Mouse (Mus musculus): ENCODE data around the gene 1700030J22Rik.
A peak's percentile ranks its signal among the peaks of the same experiment; 100 is the strongest.

Gene 1700030J22Rik

GRCm38 (mm10) chr8:116978631-116979256, at the start of gene 1700030J22Rik:
1700030J22Rik (minus strand) TSS chr8:116978959.
- DNase-seq (ENCODE audit: low spot score in 2 of 2): peak; percentile 97 to 98

DNA sequence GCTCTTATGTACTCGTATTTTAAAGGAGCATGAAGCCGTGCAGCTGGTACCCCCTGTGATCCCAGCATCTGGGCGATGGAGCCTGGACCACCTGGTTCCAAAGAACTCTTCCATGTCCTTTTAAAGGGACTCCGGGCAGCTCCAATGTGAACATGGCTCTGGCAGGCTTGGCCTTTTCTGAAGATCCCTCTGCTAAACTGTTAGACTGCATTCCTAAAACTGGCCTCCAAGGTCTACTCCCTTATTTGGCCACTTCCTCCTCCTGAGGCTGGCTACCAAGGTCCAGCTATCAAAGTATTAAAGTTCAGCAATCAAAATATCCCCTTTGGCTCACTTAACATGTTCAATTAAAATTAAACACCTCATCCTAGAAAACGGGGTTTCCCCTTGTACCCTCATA, 48.8 kb upstream of the 1700030J22Rik start:
- no peak for DNase-seq (ENCODE audit: low spot score in 2 of 2)

DNA sequence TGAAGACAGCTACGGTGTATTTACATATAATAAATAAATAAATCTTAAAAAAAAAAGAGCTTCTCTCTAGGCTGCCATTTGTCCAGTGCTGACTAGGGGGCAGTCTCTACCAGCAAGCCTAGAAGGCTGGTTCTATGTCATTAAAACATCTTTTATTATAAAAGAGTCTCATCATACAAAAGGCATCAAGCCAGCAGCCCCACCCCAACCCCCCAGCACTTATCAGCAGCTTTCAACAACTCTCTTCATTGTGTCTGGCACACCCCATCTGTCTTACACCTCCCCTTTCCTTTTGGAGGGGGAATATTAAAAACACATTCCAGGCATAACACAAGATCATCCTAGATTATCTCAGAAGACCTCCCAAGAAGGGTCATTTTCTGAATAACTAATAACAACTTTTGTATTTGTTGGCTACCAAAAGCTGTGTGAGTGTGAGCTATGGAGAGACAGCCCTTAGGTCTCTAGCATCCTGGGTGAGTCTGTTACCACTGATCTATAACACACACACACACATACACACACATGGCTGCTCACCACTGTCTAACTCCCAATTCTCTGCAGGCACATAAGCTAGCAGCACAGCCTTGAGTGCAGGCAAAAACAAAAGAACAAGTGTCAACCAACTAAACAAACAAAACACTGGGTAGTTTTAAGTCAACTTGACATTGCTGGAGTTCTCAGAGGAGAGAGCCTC, 43.7 kb upstream of the 1700030J22Rik start:
- no peak for DNase-seq (ENCODE audit: low spot score in 2 of 2)

- DNase-seq (ENCODE audit: low spot score in 2 of 2): no peak
Measured at GRCm38 (mm10) chr8:117019323-117020275, 40.8 kb upstream of the 1700030J22Rik start.

DNA sequence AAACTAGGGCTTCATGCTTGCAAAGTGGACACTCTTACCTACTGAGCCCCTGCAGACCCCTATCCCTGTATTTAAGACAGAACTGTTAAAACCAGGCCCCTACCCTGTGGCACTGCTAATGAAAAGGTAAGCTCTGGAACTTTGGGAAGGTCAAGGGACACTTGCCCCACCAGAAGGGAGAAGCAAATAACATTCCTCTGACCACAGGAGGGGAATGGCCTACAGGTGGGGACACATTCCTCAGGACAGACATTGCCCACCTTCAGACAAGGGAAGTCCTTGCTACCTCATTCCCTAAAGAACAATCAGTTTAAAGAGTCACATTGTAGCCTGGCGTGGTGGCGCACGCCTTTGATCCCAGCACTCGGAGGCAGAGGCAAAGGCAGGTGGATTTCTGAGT, 39.1 kb upstream of the 1700030J22Rik start:
- DNase-seq (ENCODE audit: low spot score in 2 of 2): no peak

- DNase-seq (ENCODE audit: low spot score in 2 of 2): no peak
Measured at GRCm38 (mm10) chr8:117017006-117017405, 38.2 kb upstream of the 1700030J22Rik start.

DNA sequence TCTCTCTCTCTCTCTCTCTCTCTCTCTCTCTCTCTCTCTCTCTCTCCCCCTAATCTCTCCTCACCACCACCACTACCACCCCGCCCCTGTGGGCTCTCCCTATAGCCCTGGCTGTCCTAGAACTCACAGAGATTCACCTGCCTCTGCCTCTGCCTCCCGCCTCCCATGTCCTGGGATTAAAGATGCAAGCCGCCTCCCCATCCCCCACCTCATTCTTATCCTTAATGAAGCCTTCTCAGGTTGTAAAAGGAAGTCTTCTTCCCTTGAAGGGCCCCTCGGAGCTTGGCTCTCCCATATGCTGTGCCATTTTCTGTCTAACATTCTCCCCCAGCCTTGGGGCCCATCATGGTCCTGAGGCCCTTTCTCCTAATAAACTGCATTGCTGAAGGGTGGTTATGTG, 36.9 kb upstream of the 1700030J22Rik start:
- no peak for DNase-seq (ENCODE audit: low spot score in 2 of 2)

- DNase-seq (ENCODE audit: low spot score in 2 of 2): no peak
Measured at GRCm38 (mm10) chr8:117011366-117011765, 32.6 kb upstream of the 1700030J22Rik start.

DNA sequence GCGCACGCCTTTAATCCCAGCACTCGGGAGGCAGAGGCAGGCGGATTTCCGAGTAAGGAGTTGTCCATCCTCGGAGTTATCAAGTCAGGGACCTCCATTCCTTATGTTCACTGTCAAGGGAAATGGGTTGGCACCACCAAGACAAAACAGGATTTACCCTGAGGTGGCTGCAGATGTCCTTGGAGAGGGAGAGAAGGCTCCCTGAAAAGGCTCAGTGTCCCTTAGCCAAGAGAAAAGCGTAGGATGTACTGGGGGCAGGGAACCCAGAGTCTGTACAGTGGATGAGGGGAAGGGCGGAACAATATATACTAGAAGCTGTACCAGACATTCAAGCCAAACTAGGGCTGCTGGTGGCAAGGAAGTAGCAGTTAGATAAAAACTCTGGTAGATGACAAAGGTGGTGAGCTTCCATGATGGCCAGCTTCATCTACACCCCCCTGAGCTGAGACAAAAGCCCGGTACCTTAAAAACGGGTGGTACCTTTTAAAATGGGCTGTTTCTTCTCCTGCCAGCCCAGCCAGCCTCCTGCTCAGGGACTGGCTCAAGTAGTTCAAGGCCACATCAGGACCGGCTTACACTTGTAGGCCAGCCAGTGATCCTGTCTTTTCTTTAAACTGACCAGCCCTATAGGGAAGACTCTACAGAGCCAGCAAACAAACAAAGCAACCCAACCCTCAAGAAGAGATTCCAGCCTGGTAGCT, 15.4 kb upstream of the 1700030J22Rik start:
- DNase-seq (ENCODE audit: low spot score in 2 of 2): no peak

DNA sequence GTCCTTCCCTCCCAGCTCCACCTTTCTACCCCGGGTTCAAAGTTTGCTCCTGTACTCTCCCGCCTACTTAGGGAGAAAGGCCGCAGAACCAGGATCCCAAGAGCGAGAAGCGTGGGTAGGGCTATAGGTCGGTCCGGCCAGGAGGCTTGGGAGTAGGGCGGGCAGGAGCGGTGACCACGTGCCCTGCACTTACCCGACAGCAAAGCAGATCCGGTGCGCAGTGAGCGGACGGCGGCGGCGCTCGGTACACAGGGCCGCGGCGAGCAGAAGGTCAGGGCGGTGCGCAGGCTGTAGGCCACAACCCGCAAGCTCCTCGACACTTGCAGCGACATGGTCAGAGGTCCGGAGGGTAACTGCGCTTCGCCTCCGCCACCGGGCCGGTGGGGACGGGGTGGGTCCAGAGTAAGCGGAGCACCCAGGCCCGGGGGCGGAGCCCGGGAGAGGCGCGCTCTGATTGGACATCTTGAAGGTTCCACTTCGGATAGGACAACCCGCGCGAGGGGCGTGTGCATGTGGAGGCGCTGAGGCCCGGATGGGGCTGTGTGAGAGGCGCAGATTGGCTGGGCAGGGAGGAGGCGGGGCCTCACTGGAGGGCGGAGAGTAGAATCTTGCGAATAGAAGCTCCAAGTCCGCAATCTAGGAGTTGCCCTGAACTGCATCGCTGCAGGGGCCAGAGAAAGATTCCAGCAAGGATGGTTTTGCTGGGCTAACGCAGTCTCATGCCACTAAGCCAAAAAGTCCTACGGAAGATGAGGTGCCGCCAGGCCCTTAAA, 14.5 kb upstream of the 1700030J22Rik start, which contains the start of gene Gcsh:
Gene Gcsh, minus strand, starts transcription at position 443 of the 773 bp plus-strand sequence.
- DNase-seq (ENCODE audit: low spot score in 2 of 2): peak; percentile 95 to 96

GRCm38 (mm10) chr8:116992176-116992971, 13.6 kb upstream of the 1700030J22Rik start:
- peak in 1 of 2 experiments; percentile 27 for DNase-seq (ENCODE audit: low spot score in 2 of 2)

- DNase-seq (ENCODE audit: low spot score in 2 of 2): no peak
Measured at GRCm38 (mm10) chr8:116991241-116991640, 12.5 kb upstream of the 1700030J22Rik start.

GRCm38 (mm10) chr8:116989842-116990241, 11.1 kb upstream of the 1700030J22Rik start:
- no peak for DNase-seq (ENCODE audit: low spot score in 2 of 2)

DNA sequence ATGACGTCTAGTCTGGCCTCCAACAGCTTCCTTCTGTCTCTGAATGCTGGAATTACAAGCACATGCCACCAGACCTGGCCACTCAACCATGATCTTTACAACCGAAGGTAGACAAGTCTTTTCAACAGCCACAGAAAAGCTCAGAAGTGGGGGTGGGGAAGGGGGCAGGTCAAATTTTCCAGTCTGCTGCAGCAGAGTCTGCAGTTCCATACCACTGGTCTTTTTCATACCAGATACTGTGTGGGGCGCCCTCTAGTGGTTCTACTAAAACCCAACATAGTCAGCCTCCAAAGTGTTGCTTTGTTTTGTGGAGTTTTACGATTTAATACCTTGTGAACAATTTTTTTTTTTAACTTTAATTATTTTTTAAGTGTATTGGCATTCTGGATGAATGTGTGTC, 1.4 kb upstream of the 1700030J22Rik start:
- peak; percentile 50 to 77 for DNase-seq (ENCODE audit: low spot score in 2 of 2)

- DNase-seq (ENCODE audit: low spot score in 2 of 2): no peak
Measured at GRCm38 (mm10) chr8:116978052-116978451, 707 bp downstream of the 1700030J22Rik start.

GRCm38 (mm10) chr8:116975606-116976005, 3.2 kb downstream of the 1700030J22Rik start:
- no peak for DNase-seq (ENCODE audit: low spot score in 2 of 2)

- no peak for DNase-seq (ENCODE audit: low spot score in 2 of 2)
Measured at GRCm38 (mm10) chr8:116975066-116975465, 3.7 kb downstream of the 1700030J22Rik start.

DNA sequence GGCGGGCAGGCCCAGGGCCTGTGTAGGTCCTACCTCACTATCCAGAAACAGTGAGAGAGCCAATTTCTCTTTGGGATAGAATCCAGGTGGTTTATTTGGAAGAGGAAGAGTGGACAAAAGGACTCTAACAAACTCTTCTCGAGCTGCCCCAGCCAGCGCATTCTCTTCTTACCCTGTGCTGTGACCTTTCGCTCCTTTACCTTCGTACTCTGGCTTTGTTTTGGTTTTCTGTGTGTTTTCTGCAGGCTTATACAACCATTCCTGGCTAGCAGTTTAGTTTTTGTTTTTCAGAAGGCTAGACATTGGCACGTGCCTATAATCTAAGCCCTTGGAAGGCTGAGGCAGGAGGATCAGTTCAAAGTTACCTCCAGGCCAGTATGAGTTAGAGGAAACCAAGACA, 9.2 kb downstream of the 1700030J22Rik start:
- DNase-seq (ENCODE audit: low spot score in 2 of 2): no peak

DNA sequence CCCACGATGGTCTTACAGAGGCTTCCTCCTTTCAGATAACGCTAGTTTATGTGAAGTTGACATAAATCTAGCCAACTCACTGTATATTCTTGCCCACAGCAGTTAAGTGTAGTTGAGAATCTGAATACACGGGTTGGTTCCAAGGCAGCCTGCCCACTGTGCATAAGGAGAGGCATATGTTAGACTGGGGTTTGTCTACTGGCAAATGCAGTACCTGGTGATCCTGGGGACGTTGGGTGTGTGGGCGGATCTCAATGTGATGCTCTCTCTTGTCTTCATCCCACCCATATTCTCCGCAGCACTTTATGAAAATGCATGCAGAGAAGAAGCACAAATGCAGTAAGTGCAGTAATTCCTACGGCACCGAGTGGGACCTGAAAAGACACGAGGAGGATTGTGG, 24.3 kb downstream of the 1700030J22Rik start:
- DNase-seq (ENCODE audit: low spot score in 2 of 2): no peak

- DNase-seq (ENCODE audit: low spot score in 2 of 2): peak; percentile 69 to 74
Measured at GRCm38 (mm10) chr8:116952428-116952827, 26.3 kb downstream of the 1700030J22Rik start.

All from thymus, postnatal 10 days (tissue).